Mouse (Mus musculus): Measurements from ENCODE around the gene Erp27. TPM values are rescaled to one million over a fixed set of nuclear protein-coding genes. Genes with fewer than 3 reads are reported as not detected.
A peak's percentile ranks its signal among the peaks of the same experiment; 100 is the strongest.
"Not testable (repeated sequence)": the region's sequence is repeated elsewhere in the genome, so short reads cannot be mapped to it uniquely, and the experiment has no call there.

Gene Erp27
- polyA plus RNA-seq (2016; fragmentation: Nextera tagmentation; extraction: Ambion mirVana): 0.98 and 1.0 TPM in 2 replicates

- Histone ChIP-seq H3K9me3 (replicated peaks) (no peaks in the 10 kb centered on the region), H3K27me3 (replicated peaks) (no peaks in the 10 kb centered on the region), H3K36me3 (peaks cover 26% of the 10 kb centered on the region), H3K27ac (ENCODE audit: poor library complexity, severe bottlenecking) (no peak within 1 kb of the TSS), H3K4me3 (no peak within 1 kb of the TSS), H3K4me1 (replicated peaks) (peaks cover 13% of the 10 kb centered on the region), H3K9ac (no peak within 1 kb of the TSS), H3K4me2 (no peak within 1 kb of the TSS)
- no peak for ATAC-seq (ENCODE audit: insufficient number of reproducible peaks, low FRiP score)
- 65% methylated on average over 5 of the region's 5 CpGs for WGBS
Measured at GRCm38 (mm10) chr6:136922080-136922479, at the start of gene Erp27. Erp27 (minus strand) TSS chr6:136922180.

DNA sequence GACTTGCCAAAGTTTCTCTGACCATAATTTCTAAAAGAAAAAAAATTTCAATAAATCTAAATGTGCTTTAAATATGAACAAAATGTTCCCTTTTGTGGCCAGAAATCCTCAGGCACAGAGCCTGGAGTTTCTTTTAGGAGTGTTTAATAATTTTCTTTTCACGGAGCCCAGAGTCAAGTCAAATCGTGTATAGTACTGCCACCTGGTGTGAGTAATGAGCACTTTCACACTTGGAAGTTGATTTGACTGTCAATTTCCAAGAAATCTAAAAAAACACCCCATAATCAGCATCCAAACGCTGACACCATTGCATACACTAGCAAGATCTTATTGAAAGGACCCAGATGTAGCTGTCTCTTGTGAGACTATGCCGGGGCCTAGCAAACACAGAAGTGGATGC lies 46.9 kb upstream of the Erp27 start:
- not testable (repeated sequence) for H3K36me3 ChIP-seq; H3K9ac ChIP-seq; H3K27ac ChIP-seq (ENCODE audit: poor library complexity, severe bottlenecking); H3K4me2 ChIP-seq; H3K4me1 ChIP-seq (replicated peaks); H3K27me3 ChIP-seq (replicated peaks); H3K4me3 ChIP-seq; H3K9me3 ChIP-seq (replicated peaks)
- WGBS: 27% methylated on average over 4 of the region's 4 CpGs
- ATAC-seq (ENCODE audit: insufficient number of reproducible peaks, low FRiP score): 0 out of 2 replicates have a peak, but pooled peaks have one; percentile 48

DNA sequence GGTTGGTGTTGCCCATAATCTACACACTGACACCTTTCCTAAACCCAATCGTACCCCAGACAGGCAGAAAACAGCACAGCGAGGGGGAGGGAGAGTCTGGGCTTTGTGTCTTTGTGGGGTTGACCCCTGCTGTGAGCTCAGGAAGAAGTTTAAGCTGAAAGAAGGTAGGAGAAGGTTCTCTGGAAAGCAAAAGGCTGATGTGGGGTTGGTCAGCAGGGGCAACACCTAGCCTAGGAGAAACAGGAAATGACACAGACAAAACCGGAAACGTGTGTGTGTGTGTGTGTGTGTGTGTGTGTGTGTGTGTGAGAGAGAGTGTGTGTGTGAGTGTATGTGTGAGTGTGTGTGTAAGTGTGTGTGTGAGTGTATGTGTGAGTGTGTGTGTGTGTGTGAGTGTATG lies 45.5 kb upstream of the Erp27 start:
- Histone ChIP-seq H3K4me1 (replicated peaks) (peaks cover 11% of the 10 kb centered on the region), H3K4me3 (no peak overlapping the region), H3K9ac (no peak overlapping the region), H3K36me3 (no peaks in the 10 kb centered on the region), H3K4me2 (no peak overlapping the region), H3K27me3 (replicated peaks) (no peaks in the 10 kb centered on the region), H3K27ac (ENCODE audit: poor library complexity, severe bottlenecking) (no peak overlapping the region), H3K9me3 (replicated peaks) (no peaks in the 10 kb centered on the region)
- 54% methylated on average over 4 of the region's 4 CpGs for WGBS
- ATAC-seq (ENCODE audit: insufficient number of reproducible peaks, low FRiP score): no peak

- Histone ChIP-seq H3K27me3 (replicated peaks) (no peaks in the 10 kb centered on the region), H3K27ac (ENCODE audit: poor library complexity, severe bottlenecking) (no peak overlapping the region), H3K4me2 (no peak overlapping the region), H3K4me3 (no peak overlapping the region), H3K4me1 (replicated peaks) (peaks cover 11% of the 10 kb centered on the region), H3K36me3 (no peaks in the 10 kb centered on the region), H3K9me3 (replicated peaks) (no peaks in the 10 kb centered on the region), H3K9ac (no peak overlapping the region)
- WGBS: 64% methylated on average over 10 of the region's 10 CpGs
- ATAC-seq (ENCODE audit: insufficient number of reproducible peaks, low FRiP score): no peak
Measured at GRCm38 (mm10) chr6:136965912-136966311, 43.9 kb upstream of the Erp27 start.

DNA sequence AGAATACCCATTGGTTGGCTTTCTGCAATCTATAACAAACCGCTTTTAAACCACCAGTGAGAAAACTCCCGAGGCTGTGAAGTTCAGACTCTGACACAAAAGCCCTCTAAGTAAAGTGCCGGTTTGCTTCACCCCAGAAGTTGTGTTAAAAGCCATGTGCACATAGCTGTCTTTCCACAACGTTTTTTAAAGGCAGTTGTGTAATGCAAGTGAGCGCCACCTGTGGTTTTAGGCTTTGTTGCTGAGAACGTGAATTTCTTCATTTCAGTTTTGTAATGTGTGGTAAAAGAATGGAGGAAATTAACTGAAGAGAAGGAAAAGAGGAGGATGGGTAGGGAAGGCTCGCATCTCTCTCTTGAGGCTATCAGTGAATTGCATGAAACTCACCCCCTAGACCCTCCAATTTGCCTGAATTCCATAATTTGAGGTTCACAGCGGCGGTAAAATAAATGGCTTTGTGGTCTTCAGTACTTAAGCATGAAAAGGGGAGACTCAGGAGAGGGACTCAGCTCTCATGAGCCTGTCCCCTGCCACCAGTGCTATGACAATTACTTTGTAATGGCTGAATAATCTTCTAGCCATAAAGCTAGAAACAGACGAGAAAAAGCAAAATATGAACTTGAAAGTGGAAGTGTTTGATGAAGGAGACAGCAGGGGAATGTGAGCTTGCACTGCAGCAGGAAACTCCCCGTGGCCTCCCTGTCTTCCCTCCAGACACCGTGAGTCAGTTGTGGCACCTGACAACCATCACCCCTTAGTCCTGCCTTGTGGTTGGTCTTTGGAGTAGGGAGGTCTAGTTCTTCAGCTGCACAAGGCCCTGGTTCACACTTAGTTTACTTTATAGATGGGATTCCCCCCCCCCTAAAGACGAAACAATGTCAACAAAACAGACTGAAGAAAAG lies 42.9 kb upstream of the Erp27 start:
- Histone ChIP-seq H3K36me3 (no peaks in the 10 kb centered on the region), H3K4me1 (replicated peaks) (peaks cover 11% of the 10 kb centered on the region), H3K27me3 (replicated peaks) (no peaks in the 10 kb centered on the region), H3K9ac (no peak overlapping the region), H3K9me3 (replicated peaks) (no peaks in the 10 kb centered on the region), H3K27ac (ENCODE audit: poor library complexity, severe bottlenecking) (no peak overlapping the region), H3K4me3 (no peak overlapping the region), H3K4me2 (no peak overlapping the region)
- 70% methylated on average over 13 of the region's 13 CpGs for WGBS
- no peak for ATAC-seq (ENCODE audit: insufficient number of reproducible peaks, low FRiP score)

- no peak overlapping the region for H3K9ac ChIP-seq
- peaks cover 14% of the 10 kb centered on the region for H3K4me1 ChIP-seq (replicated peaks)
- H3K9me3 ChIP-seq (replicated peaks): no peaks in the 10 kb centered on the region
- 60% methylated on average over 11 of the region's 11 CpGs for WGBS
- no peaks in the 10 kb centered on the region for H3K36me3 ChIP-seq
- H3K4me2 ChIP-seq: 0 out of 2 replicates have a peak overlapping the region, but pooled peaks have one; percentile 20
- no peak for ATAC-seq (ENCODE audit: insufficient number of reproducible peaks, low FRiP score)
- H3K4me3 ChIP-seq: no peak overlapping the region
- H3K27ac ChIP-seq (ENCODE audit: poor library complexity, severe bottlenecking): no peak overlapping the region
- no peaks in the 10 kb centered on the region for H3K27me3 ChIP-seq (replicated peaks)
Measured at GRCm38 (mm10) chr6:136962957-136963356, 41.0 kb upstream of the Erp27 start.

DNA sequence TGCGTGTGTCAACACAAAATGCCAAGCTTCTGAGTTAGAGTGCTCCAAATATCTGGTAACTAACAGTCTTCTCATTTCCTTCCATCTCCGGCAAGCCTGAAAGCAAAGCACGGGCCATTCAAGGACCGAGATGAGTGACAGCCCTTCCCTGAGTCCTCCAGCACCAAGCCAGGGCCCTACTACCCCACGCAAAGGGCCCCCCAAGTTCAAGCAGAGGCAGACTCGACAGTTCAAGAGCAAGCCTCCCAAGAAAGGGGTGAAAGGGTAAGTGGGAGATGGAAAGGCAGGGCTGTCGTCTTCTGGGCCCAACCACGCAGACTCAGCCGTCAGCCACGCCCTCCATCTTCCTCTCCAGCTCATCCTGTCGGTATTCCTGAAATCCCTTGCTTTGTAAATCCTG lies 37.2 kb upstream of the Erp27 start:
- no peak for ATAC-seq (ENCODE audit: insufficient number of reproducible peaks, low FRiP score)
- no peaks in the 10 kb centered on the region for H3K36me3 ChIP-seq
- no peak overlapping the region for H3K27ac ChIP-seq (ENCODE audit: poor library complexity, severe bottlenecking)
- no peaks in the 10 kb centered on the region for H3K27me3 ChIP-seq (replicated peaks)
- no peak overlapping the region for H3K9ac ChIP-seq
- peaks cover 9% of the 10 kb centered on the region for H3K4me1 ChIP-seq (replicated peaks)
- no peak overlapping the region for H3K4me3 ChIP-seq
- no peak overlapping the region for H3K4me2 ChIP-seq
- no peaks in the 10 kb centered on the region for H3K9me3 ChIP-seq (replicated peaks)
- 53% methylated on average over 11 of the region's 11 CpGs for WGBS

- H3K9me3 ChIP-seq (replicated peaks): no peaks in the 10 kb centered on the region
- WGBS: 78% methylated on average over 7 of the region's 7 CpGs
- no peak overlapping the region for H3K9ac ChIP-seq
- no peaks in the 10 kb centered on the region for H3K27me3 ChIP-seq (replicated peaks)
- no peak for ATAC-seq (ENCODE audit: insufficient number of reproducible peaks, low FRiP score)
- no peaks in the 10 kb centered on the region for H3K36me3 ChIP-seq
- H3K27ac ChIP-seq (ENCODE audit: poor library complexity, severe bottlenecking): no peak overlapping the region
- no peak overlapping the region for H3K4me2 ChIP-seq
- H3K4me1 ChIP-seq (replicated peaks): 0 out of 2 replicates have a peak, but pooled peaks cover 2% of the 10 kb centered on the region
- H3K4me3 ChIP-seq: no peak overlapping the region
Measured at GRCm38 (mm10) chr6:136957062-136957461, 35.1 kb upstream of the Erp27 start.

GRCm38 (mm10) chr6:136955240-136955639 lies 33.3 kb upstream of the Erp27 start:
- no peak overlapping the region for H3K4me3 ChIP-seq

GRCm38 (mm10) chr6:136954715-136955114 lies 32.7 kb upstream of the Erp27 start:
- 84% methylated on average over 8 of the region's 8 CpGs for WGBS
- Histone ChIP-seq H3K9ac (no peak overlapping the region), H3K4me2 (no peak overlapping the region), H3K27ac (ENCODE audit: poor library complexity, severe bottlenecking) (no peak overlapping the region), H3K4me3 (no peak overlapping the region), H3K27me3 (replicated peaks) (no peaks in the 10 kb centered on the region), H3K4me1 (replicated peaks) (0 out of 2 replicates have a peak, but pooled peaks cover 2% of the 10 kb centered on the region), H3K9me3 (replicated peaks) (no peaks in the 10 kb centered on the region), H3K36me3 (no peaks in the 10 kb centered on the region)
- ATAC-seq (ENCODE audit: insufficient number of reproducible peaks, low FRiP score): no peak

More at GRCm38 (mm10) chr6:136955240-136955639, 33.3 kb upstream of the Erp27 start:
- WGBS: 83% methylated on average over 3 of the region's 3 CpGs
- no peak overlapping the region for H3K9ac ChIP-seq
- no peaks in the 10 kb centered on the region for H3K9me3 ChIP-seq (replicated peaks)
- no peak overlapping the region for H3K27ac ChIP-seq (ENCODE audit: poor library complexity, severe bottlenecking)
- no peak overlapping the region for H3K4me2 ChIP-seq
- H3K27me3 ChIP-seq (replicated peaks): no peaks in the 10 kb centered on the region
- ATAC-seq (ENCODE audit: insufficient number of reproducible peaks, low FRiP score): no peak
- no peaks in the 10 kb centered on the region for H3K36me3 ChIP-seq
- 0 out of 2 replicates have a peak, but pooled peaks cover 2% of the 10 kb centered on the region for H3K4me1 ChIP-seq (replicated peaks)

GRCm38 (mm10) chr6:136954192-136954591 lies 32.2 kb upstream of the Erp27 start:
- Histone ChIP-seq H3K9me3 (replicated peaks) (no peaks in the 10 kb centered on the region), H3K36me3 (no peaks in the 10 kb centered on the region), H3K4me1 (replicated peaks) (0 out of 2 replicates have a peak, but pooled peaks cover 2% of the 10 kb centered on the region), H3K27me3 (replicated peaks) (no peaks in the 10 kb centered on the region), H3K4me3 (no peak overlapping the region), H3K9ac (no peak overlapping the region), H3K4me2 (no peak overlapping the region), H3K27ac (ENCODE audit: poor library complexity, severe bottlenecking) (no peak overlapping the region)
- ATAC-seq (ENCODE audit: insufficient number of reproducible peaks, low FRiP score): no peak
- WGBS: 51% methylated on average over 6 of the region's 6 CpGs

Measured in heart, embryonic 12.5 days (tissue).